Mouse (Mus musculus): ENCODE measurements around the gene Espn. TPM values are rescaled to one million over a fixed set of nuclear protein-coding genes. Genes with fewer than 3 reads are reported as not detected.

The Espn gene
- polyA plus RNA-seq, 1 experiment from 2014 or later, result 1.8 TPM

GRCm38 (mm10) chr4:152177537-152178343 lies 25.6 kb upstream of the Espn start, which contains the start of gene Acot7:
TSS of gene Acot7 (plus strand) at chr4:152178134.
- ATAC-seq (ENCODE audit: low read depth) (peak; percentile 94), DNase-seq (peak; percentile 87)
- H3K36me3 ChIP-seq, result no peaks in the 10 kb centered on the region
- WGBS (ENCODE audit: insufficient replicate concordance), result under 1% methylated on average over 101 of the region's 108 CpGs
- H3K9me3 ChIP-seq (replicated peaks), result no peaks in the 10 kb centered on the region
- H3K4me1 ChIP-seq (replicated peaks), result peaks cover 40% of the 10 kb centered on the region
- peak within 1 kb of the TSS; percentile 87 for H3K9ac ChIP-seq
- H3K27ac ChIP-seq, result peak within 1 kb of the TSS; percentile 74
- peak within 1 kb of the TSS; percentile 77 for H3K4me3 ChIP-seq (replicated peaks)
- peaks cover 18% of the 10 kb centered on the region for H3K27me3 ChIP-seq
- peak within 1 kb of the TSS; percentile 95 for H3K4me2 ChIP-seq

GRCm38 (mm10) chr4:152177174-152177536 lies 25.0 kb upstream of the Espn start:
- peaks cover 40% of the 10 kb centered on the region for H3K4me1 ChIP-seq (replicated peaks)
- 39% methylated on average over 6 of the region's 6 CpGs for WGBS (ENCODE audit: insufficient replicate concordance)
- H3K36me3 ChIP-seq, result no peaks in the 10 kb centered on the region
- ATAC-seq (ENCODE audit: low read depth) (no peak), DNase-seq (no peak)
- H3K27me3 ChIP-seq, result peaks cover 22% of the 10 kb centered on the region
- peak overlapping the region; percentile 74 for H3K27ac ChIP-seq
- H3K9ac ChIP-seq, result peak overlapping the region; percentile 87
- peak overlapping the region; percentile 95 for H3K4me2 ChIP-seq
- no peaks in the 10 kb centered on the region for H3K9me3 ChIP-seq (replicated peaks)
- H3K4me3 ChIP-seq (replicated peaks), result peak overlapping the region; percentile 77

GRCm38 (mm10) chr4:152176638-152177037 lies 24.5 kb upstream of the Espn start:
- Histone ChIP-seq H3K27ac (peak overlapping the region; percentile 74; the same call in 1 of the 2 replicates), H3K27me3 (peaks cover 22% of the 10 kb centered on the region), H3K36me3 (no peaks in the 10 kb centered on the region), H3K9ac (no peak overlapping the region), H3K4me3 (replicated peaks) (no peak overlapping the region), H3K4me2 (peak overlapping the region; percentile 95), H3K9me3 (replicated peaks) (no peaks in the 10 kb centered on the region), H3K4me1 (replicated peaks) (peaks cover 40% of the 10 kb centered on the region)
- DNase-seq (no peak), ATAC-seq (ENCODE audit: low read depth) (no peak)
- WGBS (ENCODE audit: insufficient replicate concordance), result 32% methylated on average over 3 of the region's 3 CpGs

GRCm38 (mm10) chr4:152173956-152174355 lies 21.8 kb upstream of the Espn start:
- no peaks in the 10 kb centered on the region for H3K9me3 ChIP-seq (replicated peaks)
- H3K36me3 ChIP-seq, result no peaks in the 10 kb centered on the region
- peaks cover 19% of the 10 kb centered on the region for H3K4me1 ChIP-seq (replicated peaks)
- DNase-seq (no peak), ATAC-seq (ENCODE audit: low read depth) (no peak)
- no peak overlapping the region for H3K27ac ChIP-seq
- 71% methylated on average over 9 of the region's 9 CpGs for WGBS (ENCODE audit: insufficient replicate concordance)
- H3K9ac ChIP-seq, result no peak overlapping the region
- H3K4me2 ChIP-seq, result no peak overlapping the region
- H3K27me3 ChIP-seq, result peaks cover 30% of the 10 kb centered on the region
- H3K4me3 ChIP-seq (replicated peaks), result no peak overlapping the region

GRCm38 (mm10) chr4:152173041-152173440 lies 20.9 kb upstream of the Espn start:
- Histone ChIP-seq H3K9ac (no peak overlapping the region), H3K4me1 (replicated peaks) (peaks cover 11% of the 10 kb centered on the region), H3K36me3 (no peaks in the 10 kb centered on the region), H3K9me3 (replicated peaks) (no peaks in the 10 kb centered on the region), H3K4me2 (no peak overlapping the region), H3K27me3 (peaks cover 22% of the 10 kb centered on the region; the same call in 1 of the 2 replicates), H3K4me3 (replicated peaks) (no peak overlapping the region), H3K27ac (no peak overlapping the region)
- ATAC-seq (ENCODE audit: low read depth), result no peak
- DNase-seq, result peak; percentile 63
- WGBS (ENCODE audit: insufficient replicate concordance), result 0% methylated on average over 5 of the region's 5 CpGs

GRCm38 (mm10) chr4:152171543-152171942 lies 19.4 kb upstream of the Espn start:
- H3K36me3 ChIP-seq, result no peaks in the 10 kb centered on the region
- H3K9ac ChIP-seq, result no peak overlapping the region
- H3K4me3 ChIP-seq (replicated peaks), result no peak overlapping the region
- ATAC-seq (ENCODE audit: low read depth), result no peak
- no peak overlapping the region for H3K4me2 ChIP-seq
- 67% methylated on average over 6 of the region's 6 CpGs for WGBS (ENCODE audit: insufficient replicate concordance)
- H3K9me3 ChIP-seq (replicated peaks), result no peaks in the 10 kb centered on the region
- H3K4me1 ChIP-seq (replicated peaks), result peaks cover under 1% of the 10 kb centered on the region; the same call in 1 of the 2 replicates
- no peak overlapping the region for H3K27ac ChIP-seq
- H3K27me3 ChIP-seq, result peaks cover 22% of the 10 kb centered on the region; the same call in 1 of the 2 replicates
- DNase-seq, result no peak

- Histone ChIP-seq H3K4me3 (replicated peaks) (no peak overlapping the region), H3K9ac (no peak overlapping the region), H3K27me3 (peaks cover 22% of the 10 kb centered on the region), H3K4me2 (no peak overlapping the region), H3K4me1 (replicated peaks) (no peaks in the 10 kb centered on the region; the same call in 1 of the 2 replicates), H3K36me3 (no peaks in the 10 kb centered on the region), H3K9me3 (replicated peaks) (no peaks in the 10 kb centered on the region), H3K27ac (no peak overlapping the region)
- DNase-seq (no peak), ATAC-seq (ENCODE audit: low read depth) (no peak)
- WGBS (ENCODE audit: insufficient replicate concordance), result 71% methylated on average over 10 of the region's 10 CpGs
These were observed 18.1 kb upstream of the Espn start for GRCm38 (mm10) chr4:152170286-152170685.

- 62% methylated on average over 7 of the region's 7 CpGs for WGBS (ENCODE audit: insufficient replicate concordance)
- H3K27ac ChIP-seq, result no peak overlapping the region
- H3K9me3 ChIP-seq (replicated peaks), result no peaks in the 10 kb centered on the region
- H3K36me3 ChIP-seq, result no peaks in the 10 kb centered on the region
- no peak overlapping the region for H3K4me2 ChIP-seq
- H3K4me3 ChIP-seq (replicated peaks), result no peak overlapping the region
- peaks cover 27% of the 10 kb centered on the region for H3K27me3 ChIP-seq
- no peak for ATAC-seq (ENCODE audit: low read depth)
- no peak overlapping the region for H3K9ac ChIP-seq
- DNase-seq, result no peak
- no peaks in the 10 kb centered on the region for H3K4me1 ChIP-seq (replicated peaks)
These were observed 16.9 kb upstream of the Espn start for GRCm38 (mm10) chr4:152169103-152169502.

- 62% methylated on average over 8 of the region's 8 CpGs for WGBS (ENCODE audit: insufficient replicate concordance)
- Histone ChIP-seq H3K27ac (no peak overlapping the region), H3K4me3 (replicated peaks) (no peak overlapping the region), H3K4me2 (no peak overlapping the region), H3K27me3 (peaks cover 33% of the 10 kb centered on the region), H3K36me3 (no peaks in the 10 kb centered on the region), H3K9ac (no peak overlapping the region), H3K4me1 (replicated peaks) (no peaks in the 10 kb centered on the region), H3K9me3 (replicated peaks) (no peaks in the 10 kb centered on the region)
- ATAC-seq (ENCODE audit: low read depth) (no peak), DNase-seq (no peak)
These were observed 15.9 kb upstream of the Espn start for GRCm38 (mm10) chr4:152168052-152168451.

- DNase-seq (peak; percentile 39), ATAC-seq (ENCODE audit: low read depth) (no peak)
- no peaks in the 10 kb centered on the region for H3K4me1 ChIP-seq (replicated peaks)
- H3K4me2 ChIP-seq, result no peak overlapping the region
- no peaks in the 10 kb centered on the region for H3K36me3 ChIP-seq
- WGBS (ENCODE audit: insufficient replicate concordance), result 21% methylated on average over 22 of the region's 22 CpGs
- H3K27me3 ChIP-seq, result peaks cover 50% of the 10 kb centered on the region
- no peak overlapping the region for H3K4me3 ChIP-seq (replicated peaks)
- no peak overlapping the region for H3K27ac ChIP-seq
- H3K9me3 ChIP-seq (replicated peaks), result no peaks in the 10 kb centered on the region
- no peak overlapping the region for H3K9ac ChIP-seq
These were observed 13.1 kb upstream of the Espn start for GRCm38 (mm10) chr4:152165036-152165931.

GRCm38 (mm10) chr4:152162748-152163147 lies 10.6 kb upstream of the Espn start:
- ATAC-seq (ENCODE audit: low read depth), result no peak
- Histone ChIP-seq H3K27me3 (peaks cover 67% of the 10 kb centered on the region), H3K9me3 (replicated peaks) (no peaks in the 10 kb centered on the region), H3K4me3 (replicated peaks) (no peak overlapping the region), H3K36me3 (no peaks in the 10 kb centered on the region), H3K4me2 (no peak overlapping the region), H3K27ac (no peak overlapping the region), H3K9ac (no peak overlapping the region), H3K4me1 (replicated peaks) (peaks cover 19% of the 10 kb centered on the region)
- no peak for DNase-seq
- 58% methylated on average over 2 of the region's 2 CpGs for WGBS (ENCODE audit: insufficient replicate concordance)

All from liver, embryonic 13.5 days (tissue).